Mouse (Mus musculus): ENCODE data around the gene Ciapin1.

DNA sequence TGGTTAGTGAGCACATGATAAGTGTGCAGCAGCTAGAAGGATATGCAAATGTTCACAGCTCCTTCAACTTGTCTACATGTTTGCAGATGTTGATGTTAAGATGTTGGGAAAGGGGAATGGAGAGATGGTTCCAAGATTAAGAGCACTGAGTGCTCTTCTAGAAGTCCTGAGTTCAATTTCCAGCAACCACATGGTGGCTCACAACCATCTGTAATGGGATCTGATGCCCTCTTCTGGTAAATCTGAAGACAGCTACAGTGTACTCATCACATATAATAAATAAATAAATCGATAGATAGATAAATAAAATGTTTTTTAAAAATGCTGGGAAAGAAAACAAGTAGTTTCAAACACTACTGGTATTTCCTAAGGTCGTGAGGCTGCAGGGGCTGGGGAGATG is 3.0 kb upstream of the Ciapin1 start:
- TF ChIP-seq TAL1 (IDR thresholded peaks at IDR 0.05; ENCODE audit: low read length) (no peak), GATA1 (IDR thresholded peaks at IDR 0.05; ENCODE audit: low read length) (no peak)

Measured in erythroblast, embryonic 14.5 days (primary cell).